Mouse (Mus musculus): Measurements from ENCODE around the gene Spsb4.
"Not testable (repeated sequence)": the region's sequence is repeated elsewhere in the genome, so short reads cannot be mapped to it uniquely, and the experiment has no call there.

Gene Spsb4

DNA sequence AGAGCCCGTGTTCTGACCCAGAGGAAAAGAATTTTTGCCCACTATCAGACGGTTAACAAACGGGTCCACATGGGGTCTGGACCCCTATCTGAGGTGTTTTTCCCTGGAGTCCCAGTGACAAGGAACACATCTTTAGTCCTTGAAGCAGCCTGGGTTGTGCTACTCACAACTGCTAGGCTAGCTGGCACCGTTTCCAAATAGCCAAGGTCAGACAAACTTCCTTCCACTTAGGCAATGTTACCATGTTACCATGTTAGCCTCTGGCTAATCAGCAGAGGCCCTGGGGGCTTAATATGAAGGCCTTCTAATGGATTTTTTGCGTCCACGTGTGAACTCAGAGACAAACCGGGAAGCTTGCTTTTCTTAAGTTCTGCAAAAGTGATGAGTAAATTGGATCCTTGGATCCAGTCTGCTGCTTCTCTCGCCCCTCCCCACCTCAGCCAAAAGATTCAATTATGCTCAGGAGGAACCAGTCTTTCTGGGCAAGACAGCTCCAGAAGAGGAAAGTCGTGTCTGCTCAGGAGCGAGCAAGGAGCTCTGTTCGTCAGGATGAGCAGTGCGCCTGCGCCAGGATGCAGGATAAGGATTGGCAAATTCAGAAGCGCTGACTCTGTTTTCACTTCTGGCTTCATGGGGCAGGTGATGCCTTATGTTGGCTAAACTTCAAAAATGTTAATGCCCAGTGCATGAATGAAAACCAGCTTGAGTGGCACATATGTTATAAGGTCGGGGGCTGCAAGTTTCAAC, 64.4 kb downstream of the Spsb4 start:
- in situ Hi-C loops (cut with MboI, MseI) = no loop called here

GRCm38 (mm10) chr9:96953443-96953842, 65.2 kb downstream of the Spsb4 start:
- in situ Hi-C loops (cut with MboI, MseI) = no loop called here

- in situ Hi-C loops (cut with MboI, MseI) = no loop called here
These were observed 66.2 kb downstream of the Spsb4 start for GRCm38 (mm10) chr9:96952310-96952975.

DNA sequence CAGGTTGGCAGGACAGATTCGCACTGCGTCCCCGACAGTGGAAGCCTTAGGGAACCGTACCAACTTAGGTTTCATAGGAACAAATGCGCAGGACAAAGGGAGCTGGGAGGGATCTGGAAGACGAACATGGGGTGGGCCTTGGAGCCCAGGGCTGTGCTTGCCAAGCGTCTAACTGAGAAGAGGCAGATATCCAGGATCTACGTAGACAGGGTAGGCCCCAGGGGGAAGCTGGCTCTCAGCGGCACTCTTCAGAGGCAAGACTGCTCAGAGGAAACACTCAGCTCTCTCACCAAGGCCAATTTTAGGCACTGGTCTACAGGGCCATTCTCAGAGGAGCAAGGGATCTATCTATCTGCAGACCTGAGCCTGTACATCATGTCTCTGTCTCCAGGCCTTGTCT, 69.1 kb downstream of the Spsb4 start:
- in situ Hi-C loops (cut with MboI, MseI) = loop anchor here (10.0 kb wide), 1 partner anchor 1195 kb away; no protein-coding TSS in a partner anchor

GRCm38 (mm10) chr9:96948546-96948945, 70.1 kb downstream of the Spsb4 start:
- in situ Hi-C loops (cut with MboI, MseI) = loop anchor here (10.0 kb wide), 1 partner anchor 1196 kb away; no protein-coding TSS in a partner anchor

DNA sequence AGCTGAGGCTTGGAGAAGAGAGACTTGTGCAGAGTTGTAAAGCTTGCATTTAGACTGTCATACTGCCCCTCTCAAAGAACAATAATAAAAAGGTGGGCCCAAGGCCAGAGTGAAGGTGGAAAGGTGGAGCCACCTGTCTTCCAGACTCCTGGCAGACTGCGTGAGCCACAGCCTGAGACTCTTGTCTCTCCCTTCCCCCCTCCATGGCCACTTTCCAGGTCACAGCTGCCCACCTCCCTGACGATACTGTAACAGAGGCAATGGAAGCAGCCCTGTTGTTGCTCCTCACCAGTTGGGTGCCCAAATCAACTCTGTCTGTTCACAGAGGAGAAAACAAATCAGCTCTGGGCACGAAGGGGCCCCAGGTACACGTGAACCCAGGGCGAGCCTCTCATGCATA, 71.5 kb downstream of the Spsb4 start:
- in situ Hi-C loops (cut with MboI, MseI) = loop anchor here (10.0 kb wide), 1 partner anchor 1198 kb away; no protein-coding TSS in a partner anchor

DNA sequence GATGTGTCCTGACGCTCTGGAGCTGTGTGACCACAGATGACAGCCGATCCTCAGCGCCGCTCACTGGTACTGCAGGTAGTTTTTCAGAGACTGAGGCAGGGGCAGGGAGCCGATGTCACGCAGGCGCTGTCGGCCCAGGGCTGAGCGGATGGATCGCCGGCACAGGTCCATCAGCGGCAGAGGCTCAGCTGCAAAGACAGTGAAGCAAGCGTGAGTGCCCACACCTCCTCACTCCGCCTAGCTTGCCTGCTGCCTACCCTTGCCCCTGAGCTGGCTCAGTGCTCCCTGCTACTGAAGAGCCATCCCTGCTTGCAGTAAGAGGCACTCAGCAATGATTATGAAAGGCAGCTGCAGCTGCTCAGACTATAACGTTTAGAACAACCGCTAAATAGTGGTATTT, 74.1 kb downstream of the Spsb4 start:
- in situ Hi-C loops (cut with MboI, MseI) = loop anchor here (10.0 kb wide), 1 partner anchor 1200 kb away; no protein-coding TSS in a partner anchor

DNA sequence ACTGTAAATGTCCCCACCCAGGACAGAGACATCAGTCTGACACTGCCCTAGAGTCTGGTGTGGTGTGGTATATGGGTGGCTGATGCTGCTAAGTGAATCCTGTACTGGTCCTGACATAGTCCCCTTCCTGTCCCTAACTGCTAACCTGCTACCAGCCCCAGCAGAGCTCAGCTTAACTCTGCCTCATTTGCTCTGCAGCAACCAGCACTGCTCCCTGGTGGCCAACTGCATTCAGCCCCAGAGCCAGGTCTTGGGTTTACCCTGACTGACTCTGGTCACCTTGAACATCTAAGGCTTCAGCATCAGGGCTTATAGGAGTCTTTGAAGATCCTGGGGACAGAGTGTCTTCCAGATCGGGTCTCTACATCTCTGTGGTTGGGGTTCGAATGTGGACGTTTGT, 75.7 kb downstream of the Spsb4 start:
- in situ Hi-C loops (cut with MboI, MseI) = loop anchor here (10.0 kb wide), 1 partner anchor 1202 kb away; no protein-coding TSS in a partner anchor

DNA sequence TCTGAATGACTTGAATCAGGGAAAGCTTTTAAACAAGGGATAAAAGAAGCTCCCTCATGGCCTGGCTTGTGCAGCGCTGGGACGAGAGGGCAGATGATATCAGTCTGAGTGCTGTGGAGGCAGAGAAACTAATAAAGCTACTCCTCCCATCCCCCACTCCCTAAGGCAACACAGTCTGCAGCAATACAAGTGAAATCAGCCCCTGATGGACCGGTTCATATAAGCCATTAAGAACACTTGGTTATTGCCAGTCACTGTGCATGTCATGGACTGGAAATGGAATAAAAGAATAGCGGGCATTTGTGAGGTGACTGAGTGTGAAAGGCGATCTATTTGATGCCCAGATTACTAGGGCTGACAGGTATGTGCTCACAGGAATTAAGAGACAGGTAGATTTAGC, 79.8 kb downstream of the Spsb4 start:
- in situ Hi-C loops (cut with MboI, MseI) = no loop called here

DNA sequence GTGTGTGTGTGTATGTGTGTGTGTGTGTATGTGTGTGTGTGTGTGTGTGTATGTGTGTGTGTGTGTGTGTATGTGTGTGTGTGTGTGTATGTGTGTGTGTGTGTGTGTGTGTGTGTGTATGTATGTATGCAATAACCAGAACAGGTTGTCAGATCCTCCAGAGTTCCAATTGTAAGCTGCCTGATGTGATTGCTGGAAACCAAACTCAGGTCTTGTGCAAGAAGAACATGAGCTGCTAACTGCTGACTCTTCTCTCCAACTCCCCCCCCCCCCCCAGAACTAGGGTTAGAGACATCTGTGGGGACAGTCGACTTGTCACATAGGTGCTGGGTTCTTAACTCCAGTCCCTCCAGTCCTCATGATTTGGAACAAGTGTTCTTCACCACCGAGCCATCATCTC, 82.2 kb downstream of the Spsb4 start:
- in situ Hi-C loops (cut with MboI, MseI) = not testable (repeated sequence)

DNA sequence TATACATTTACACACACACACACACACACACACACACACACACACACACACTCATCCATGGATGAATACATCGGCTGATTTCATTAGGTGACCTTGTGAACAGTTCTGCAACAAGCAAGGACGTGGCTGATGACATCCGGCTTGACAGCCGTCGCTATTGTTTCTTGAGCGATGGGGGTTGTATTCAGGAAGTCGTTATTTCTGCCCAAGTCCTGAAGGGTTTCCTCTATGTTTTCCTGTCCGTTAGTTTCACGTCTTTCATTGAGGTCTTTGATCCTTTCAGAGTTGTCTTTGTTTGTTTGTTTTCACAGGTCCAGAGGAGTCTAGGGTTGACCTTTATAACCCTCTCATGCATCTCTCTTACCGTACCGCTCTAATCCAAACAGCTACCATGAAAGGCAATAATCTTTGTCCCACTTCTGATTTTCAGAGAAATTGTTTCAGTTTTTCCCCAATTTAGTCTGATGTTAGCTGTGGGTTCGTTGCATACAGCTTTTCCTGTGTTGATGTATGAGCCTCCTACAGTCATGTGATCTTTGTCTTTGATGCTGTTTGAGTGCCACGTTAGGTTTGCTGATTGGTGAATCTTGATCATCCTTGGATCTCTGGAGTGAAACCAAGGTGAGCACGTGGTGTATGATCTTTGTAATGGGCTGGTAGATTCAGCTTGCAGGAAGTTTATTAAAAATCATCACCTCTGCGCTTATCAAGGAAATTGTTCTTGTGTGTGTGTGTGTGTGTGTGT, 82.9 kb downstream of the Spsb4 start:
- in situ Hi-C loops (cut with MboI, MseI) = no loop called here

DNA sequence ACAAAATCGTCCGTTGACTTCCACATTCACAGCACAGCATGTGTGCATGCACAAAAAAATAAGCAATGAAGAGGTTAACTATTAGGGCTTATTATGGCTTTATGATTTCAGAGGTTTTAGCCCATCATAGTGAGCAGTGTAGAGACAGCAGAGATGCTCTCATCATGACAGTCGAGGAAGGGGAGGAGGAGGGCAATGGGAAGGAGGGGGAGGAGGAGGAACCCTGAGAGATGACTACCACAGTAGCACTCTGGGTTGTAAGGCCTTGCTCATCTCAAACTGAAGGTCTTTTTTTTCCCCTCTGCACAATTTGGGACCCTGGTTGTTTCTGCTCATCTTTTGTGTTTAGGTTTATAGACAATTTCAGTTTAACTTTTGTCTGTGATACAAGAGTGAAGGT, 83.8 kb downstream of the Spsb4 start:
- in situ Hi-C loops (cut with MboI, MseI) = no loop called here

DNA sequence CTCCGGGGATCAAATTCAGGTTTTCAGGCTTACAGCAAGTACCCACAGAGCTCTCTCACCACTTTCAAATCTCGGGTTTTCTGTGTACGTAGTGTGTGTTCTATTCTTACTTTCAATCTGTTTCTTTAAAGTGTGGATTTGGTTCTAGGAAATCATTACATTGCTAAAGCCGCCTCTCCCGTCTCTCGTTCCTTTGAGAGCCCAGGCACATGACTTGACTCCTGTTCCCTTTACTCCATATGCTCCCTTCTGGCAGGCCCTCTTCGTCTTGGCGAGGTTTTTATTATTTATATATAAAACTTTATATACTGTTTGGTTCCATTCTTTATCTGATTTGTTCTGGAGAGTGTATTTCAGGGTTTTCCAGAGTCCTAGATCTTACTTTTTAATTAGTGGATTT, 85.9 kb downstream of the Spsb4 start:
- in situ Hi-C loops (cut with MboI, MseI) = no loop called here

GRCm38 (mm10) chr9:96923577-96924316, 94.9 kb downstream of the Spsb4 start:
- in situ Hi-C loops (cut with MboI, MseI) = no loop called here

- in situ Hi-C loops (cut with MboI, MseI) = no loop called here
These were observed 95.5 kb downstream of the Spsb4 start for GRCm38 (mm10) chr9:96923119-96923518.

DNA sequence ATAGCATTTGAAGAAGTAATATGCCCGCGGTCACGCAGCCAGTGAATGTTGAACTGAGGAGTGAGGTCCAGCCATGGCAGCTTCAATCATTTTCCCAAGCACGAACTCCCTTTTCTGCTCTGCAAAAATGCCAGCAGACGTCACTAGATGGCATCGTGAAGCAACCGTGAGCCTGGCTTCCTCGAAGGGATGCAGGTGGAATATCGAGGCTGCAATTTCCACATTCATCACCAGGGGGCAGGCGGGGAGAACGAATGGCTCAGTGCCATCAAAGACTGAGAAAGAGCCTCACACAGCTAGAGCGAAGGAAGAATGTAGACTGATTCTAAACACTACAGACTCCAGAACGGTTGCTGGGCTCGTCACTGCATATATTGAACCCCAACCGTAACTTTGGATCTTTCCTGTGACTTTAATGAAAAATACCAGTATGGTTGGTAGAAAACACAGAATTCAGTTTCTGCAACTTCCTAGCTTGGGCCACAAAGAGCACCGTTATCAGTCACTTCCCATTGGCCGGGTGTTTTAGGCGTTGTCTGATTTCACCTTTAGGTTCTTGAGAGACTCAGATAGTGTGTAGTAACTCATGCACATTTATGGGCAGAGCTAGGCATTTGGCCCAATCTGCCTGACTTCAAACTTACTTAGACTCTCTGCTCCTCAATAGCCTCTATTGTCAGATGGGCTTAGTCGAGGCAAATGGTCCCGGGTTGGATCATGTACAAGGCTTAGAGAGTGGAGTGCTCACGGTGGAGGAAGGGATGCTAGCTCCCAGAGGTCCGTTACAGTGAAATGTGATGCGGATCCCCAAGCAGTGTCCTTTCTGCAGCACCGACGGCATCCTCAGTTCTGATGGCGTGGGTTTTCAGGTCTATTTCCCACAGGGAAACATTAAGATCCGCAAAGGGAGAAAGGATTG, 101.8 kb downstream of the Spsb4 start:
- in situ Hi-C loops (cut with MboI, MseI) = no loop called here

- in situ Hi-C loops (cut with MboI, MseI) = no loop called here
These were observed 102.6 kb downstream of the Spsb4 start for GRCm38 (mm10) chr9:96916076-96916475.

- in situ Hi-C loops (cut with MboI, MseI) = loop anchor here (5.0 kb wide), 2 partner anchors 152 to 247 kb away; no protein-coding TSS in a partner anchor
These were observed 103.8 kb downstream of the Spsb4 start for GRCm38 (mm10) chr9:96914851-96915250.

- in situ Hi-C loops (cut with MboI, MseI) = loop anchor here (5.0 kb wide), 2 partner anchors 153 to 248 kb away; no protein-coding TSS in a partner anchor
These were observed 104.6 kb downstream of the Spsb4 start for GRCm38 (mm10) chr9:96914005-96914404.

DNA sequence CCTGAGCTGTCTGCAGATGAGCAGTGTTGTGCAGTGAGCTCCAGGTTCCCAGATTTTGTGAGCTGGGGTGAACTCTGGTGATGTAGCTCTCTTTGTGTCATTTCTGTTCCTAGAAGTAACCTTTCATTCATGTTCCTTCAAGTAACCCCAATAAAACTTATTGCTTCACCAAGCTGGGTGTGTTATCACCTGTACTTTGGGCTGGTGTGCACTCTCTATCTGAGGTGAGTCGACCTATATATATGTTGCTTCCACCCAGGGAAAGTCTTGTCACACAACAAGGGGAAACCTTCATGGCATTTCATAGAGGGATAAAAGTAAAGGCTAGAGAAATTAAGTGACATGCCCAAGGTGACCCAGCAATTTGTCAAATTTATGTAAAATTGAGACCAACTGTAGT, 109.1 kb downstream of the Spsb4 start:
- in situ Hi-C loops (cut with MboI, MseI) = no loop called here

Measured in regulatory T cell (primary cell).